Mouse (Mus musculus) brown adipose tissue, adult 24 weeks (tissue): ENCODE measurements at regions not wholly inside any gene's neighbourhood (a gene's known extent, or its start where the extent isn't known, plus 50 kb on each side); places are given as distances from the start of the nearest gene placed in this dataset.
"Not testable (repeated sequence)": the region's sequence is repeated elsewhere in the genome, so short reads cannot be mapped to it uniquely, and the experiment has no call there.

Experiments
- H3K27ac ChIP-seq: fragments of 200-500 bp; replicated peaks from 2 replicates; pipeline ENCODE4 v1.5.1; 2012; ENCODE audit warnings: low read depth, mild to moderate bottlenecking, low read length
- H3K4me1 ChIP-seq: fragments of 200-500 bp; 2 replicates; pipeline ENCODE4 v1.6.1; 2012; ENCODE audit warnings: low read length, mixed read lengths; ENCODE audit not compliant: control insufficient read depth, insufficient read depth, insufficient read length
- H3K4me3 ChIP-seq: fragments of 200-500 bp; 2 replicates; pipeline ENCODE4 v1.5.1; 2012; ENCODE audit warnings: low read depth, mild to moderate bottlenecking, low read length, moderate library complexity; ENCODE audit not compliant: insufficient read depth

- Histone ChIP-seq H3K27ac (no peak overlapping the region), H3K4me1 (no peaks in the 10 kb centered on the region), H3K4me3 (no peak overlapping the region)
Measured at GRCm38 (mm10) chr15:41991816-41992215, 1857.7 kb downstream of the 9330182O14Rik start.

DNA sequence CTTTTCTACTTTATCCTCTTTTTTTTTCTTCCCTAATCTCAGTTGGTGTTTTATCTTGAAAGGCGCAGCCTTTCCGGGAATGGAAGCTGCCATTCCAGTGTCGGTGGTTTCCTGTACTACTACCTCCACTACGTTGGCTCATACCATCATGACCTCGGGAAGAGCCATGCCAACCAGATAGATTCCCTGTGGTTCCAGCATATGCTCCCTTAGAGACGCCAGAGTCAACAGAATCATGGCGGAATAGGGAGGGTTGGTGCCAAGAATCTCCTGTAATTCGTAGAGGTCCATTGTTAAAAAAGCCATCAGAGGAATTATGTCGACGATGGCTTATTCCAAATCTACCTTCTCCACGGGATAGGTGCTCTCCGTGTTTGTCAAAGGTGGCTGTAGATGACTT, 1898.1 kb downstream of the 9330182O14Rik start:
- not testable (repeated sequence) for H3K4me1 ChIP-seq, H3K27ac ChIP-seq, H3K4me3 ChIP-seq

DNA sequence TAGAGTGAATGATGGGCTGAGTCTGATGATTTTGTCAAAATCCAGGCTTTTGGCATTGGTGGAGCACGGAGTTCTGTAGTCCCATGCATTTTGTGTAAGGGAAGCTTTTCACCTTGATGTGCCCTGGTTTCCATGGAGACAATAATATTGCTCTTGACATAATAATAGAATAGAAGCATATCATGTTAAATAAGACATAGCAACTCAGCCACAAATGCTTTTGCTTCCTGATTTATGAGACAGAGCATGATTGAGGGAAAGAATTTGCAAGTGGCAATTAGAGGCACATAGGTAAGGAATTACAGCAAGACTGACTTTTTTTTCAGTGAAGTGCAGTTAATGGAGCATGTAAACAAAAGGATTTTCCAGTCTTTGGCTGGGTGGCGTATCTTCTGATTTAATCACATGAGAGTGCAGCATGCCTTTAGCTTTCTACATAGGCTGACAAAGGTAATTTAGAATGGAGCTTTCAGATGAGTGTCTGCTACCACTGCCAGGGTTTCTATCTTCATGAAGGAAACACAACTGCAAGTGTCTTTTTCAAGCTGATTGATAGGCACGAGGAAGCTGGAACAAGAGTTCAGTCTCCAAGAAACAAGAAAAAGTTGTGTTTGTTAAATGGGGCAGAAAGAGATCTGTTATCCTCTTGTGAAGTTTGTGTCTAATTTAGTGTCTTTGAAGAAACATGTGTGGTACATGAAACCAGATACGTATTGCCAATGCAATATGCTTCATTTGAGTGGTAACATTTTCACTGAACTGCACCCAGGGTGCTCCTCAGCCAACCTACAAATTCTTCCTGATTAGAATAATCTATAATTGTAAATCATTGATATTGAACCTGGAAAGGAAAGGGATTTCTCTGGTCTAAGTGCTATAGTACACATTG, 1913.2 kb downstream of the 9330182O14Rik start:
- Histone ChIP-seq H3K4me3 (no peak overlapping the region), H3K4me1 (no peaks in the 10 kb centered on the region), H3K27ac (no peak overlapping the region)

GRCm38 (mm10) chr15:42056772-42057171, 1922.6 kb downstream of the 9330182O14Rik start:
- H3K4me1 ChIP-seq: no peaks in the 10 kb centered on the region
- H3K27ac ChIP-seq: no peak overlapping the region
- H3K4me3 ChIP-seq: no peak overlapping the region

GRCm38 (mm10) chr15:42068207-42068831, 1934.2 kb downstream of the 9330182O14Rik start:
- Histone ChIP-seq H3K27ac (no peak overlapping the region), H3K4me1 (no peaks in the 10 kb centered on the region), H3K4me3 (no peak overlapping the region)

DNA sequence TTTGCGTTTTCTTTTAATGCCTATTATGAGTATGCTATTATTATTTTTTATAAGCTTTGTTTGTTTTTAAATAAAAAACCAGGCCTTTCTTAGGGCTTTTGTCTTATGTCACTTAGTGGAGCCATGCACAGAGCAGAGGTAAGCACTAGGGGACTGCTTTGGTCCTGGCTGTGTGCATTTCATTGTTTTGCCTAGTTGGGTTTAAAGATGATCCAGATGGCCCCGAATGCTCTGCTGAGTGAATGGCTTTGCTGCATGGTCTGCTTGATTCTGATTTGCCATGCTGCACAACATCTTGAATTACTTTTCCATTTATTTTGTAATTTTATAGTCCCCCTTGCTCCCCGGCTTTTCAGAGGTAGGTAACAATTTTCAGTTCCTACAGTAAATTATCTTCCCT, 1934.9 kb downstream of the 9330182O14Rik start:
- Histone ChIP-seq H3K27ac (no peak overlapping the region), H3K4me3 (no peak overlapping the region), H3K4me1 (no peaks in the 10 kb centered on the region)

- no peaks in the 10 kb centered on the region for H3K4me1 ChIP-seq
- no peak overlapping the region for H3K4me3 ChIP-seq
- no peak overlapping the region for H3K27ac ChIP-seq
Measured at GRCm38 (mm10) chr15:42073486-42073885, 1939.3 kb downstream of the 9330182O14Rik start.

- Histone ChIP-seq H3K27ac (no peak overlapping the region), H3K4me3 (no peak overlapping the region), H3K4me1 (no peaks in the 10 kb centered on the region)
Measured at GRCm38 (mm10) chr15:42082436-42082835, 1948.3 kb downstream of the 9330182O14Rik start.

DNA sequence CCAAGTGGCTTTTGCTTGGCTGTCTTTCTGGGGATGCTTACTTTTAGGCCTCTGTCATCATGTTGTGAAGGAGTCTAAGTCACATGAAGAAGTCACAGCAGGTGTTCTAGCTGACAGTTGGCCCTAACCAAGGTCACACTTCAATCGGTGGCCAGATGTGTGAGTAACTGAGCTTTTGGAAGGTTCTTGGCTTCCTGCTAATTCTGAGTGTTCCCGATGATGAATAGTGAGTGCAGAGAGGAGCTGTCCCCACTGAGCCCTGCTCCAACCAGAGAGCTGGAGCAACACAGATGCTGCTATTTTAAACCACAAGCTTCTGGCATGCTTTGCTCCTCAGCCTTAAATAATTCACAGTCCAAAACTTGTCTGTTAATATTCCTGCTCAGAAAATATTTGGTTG, 1966.6 kb downstream of the 9330182O14Rik start:
- H3K4me3 ChIP-seq: no peak overlapping the region
- H3K4me1 ChIP-seq: no peaks in the 10 kb centered on the region
- H3K27ac ChIP-seq: no peak overlapping the region; the same call in 1 of the 2 replicates

- Histone ChIP-seq H3K4me3 (no peak overlapping the region), H3K4me1 (no peaks in the 10 kb centered on the region), H3K27ac (no peak overlapping the region)
Measured at GRCm38 (mm10) chr15:42104816-42105215, 1970.7 kb downstream of the 9330182O14Rik start.

GRCm38 (mm10) chr15:42107106-42107505, 1972.9 kb downstream of the 9330182O14Rik start:
- Histone ChIP-seq H3K4me3 (no peak overlapping the region), H3K4me1 (no peaks in the 10 kb centered on the region), H3K27ac (no peak overlapping the region)

GRCm38 (mm10) chr15:42111811-42112210, 1977.6 kb downstream of the 9330182O14Rik start:
- H3K4me3 ChIP-seq: no peak overlapping the region
- no peak overlapping the region for H3K27ac ChIP-seq
- no peaks in the 10 kb centered on the region for H3K4me1 ChIP-seq

- Histone ChIP-seq H3K27ac (no peak overlapping the region), H3K4me3 (no peak overlapping the region), H3K4me1 (no peaks in the 10 kb centered on the region)
Measured at GRCm38 (mm10) chr15:42127471-42127870, 1993.3 kb downstream of the 9330182O14Rik start.

DNA sequence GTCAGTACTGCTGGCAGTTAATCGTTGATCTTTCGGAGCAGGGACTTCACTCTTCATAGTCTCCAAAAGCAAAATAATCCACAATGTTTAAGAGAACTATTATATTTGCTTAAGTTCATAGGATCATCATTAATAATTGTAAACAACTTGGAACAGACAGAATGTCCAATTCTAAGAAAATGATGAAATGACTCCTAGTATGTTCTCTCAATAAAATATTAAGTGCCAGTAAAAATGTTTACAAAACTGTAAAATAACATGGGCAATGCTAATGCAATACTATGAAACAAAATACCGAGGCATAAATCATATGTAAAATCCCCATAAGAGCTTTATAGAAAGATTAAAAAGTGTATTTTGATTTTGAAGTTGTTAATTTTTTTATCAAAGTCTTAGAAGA, 1994.8 kb downstream of the 9330182O14Rik start:
- Histone ChIP-seq H3K4me1 (no peaks in the 10 kb centered on the region), H3K4me3 (no peak overlapping the region), H3K27ac (no peak overlapping the region)

DNA sequence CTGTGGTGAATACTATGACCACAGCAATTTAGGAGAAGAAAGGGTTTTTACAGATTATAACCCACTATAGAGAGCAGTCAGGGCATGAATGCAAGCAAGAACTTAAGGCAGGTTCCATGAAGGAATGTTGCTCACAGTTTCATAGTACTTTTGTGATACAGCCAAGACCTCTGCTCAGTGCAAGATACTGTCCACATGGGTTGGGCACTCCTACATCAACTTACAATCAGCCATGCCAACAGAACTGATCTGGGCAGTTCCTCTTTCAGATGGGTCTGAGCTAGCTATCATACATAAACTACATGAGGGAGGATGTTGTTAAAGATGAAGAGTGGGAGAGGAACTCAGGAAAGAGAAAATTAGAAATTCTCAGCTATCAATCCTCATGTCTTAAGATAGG, 2032.4 kb downstream of the 9330182O14Rik start:
- Histone ChIP-seq H3K4me3 (no peak overlapping the region), H3K4me1 (no peaks in the 10 kb centered on the region), H3K27ac (no peak overlapping the region)

DNA sequence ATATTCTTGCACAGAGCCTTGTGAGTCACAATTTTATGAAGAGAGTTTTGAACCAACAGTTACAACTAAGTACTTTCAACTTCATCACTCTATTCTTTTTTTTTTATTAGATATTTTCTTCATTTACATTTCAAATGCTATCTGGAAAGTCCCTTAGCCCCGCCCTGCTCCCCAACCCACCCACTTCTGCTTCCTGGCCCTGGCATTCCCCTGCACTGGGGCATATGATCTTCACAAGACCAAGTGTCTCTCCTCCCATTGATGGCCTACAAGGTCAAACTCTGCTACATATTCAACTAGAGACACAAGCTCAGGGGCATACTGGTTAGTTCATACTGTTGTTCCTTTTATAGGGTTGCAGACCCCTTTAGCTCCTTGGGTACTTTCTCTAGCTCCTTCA, 2043.6 kb downstream of the 9330182O14Rik start:
- not testable (repeated sequence) for H3K4me3 ChIP-seq, H3K27ac ChIP-seq, H3K4me1 ChIP-seq
